Mouse (Mus musculus) layer of hippocampus, adult 8-10 months (tissue): ENCODE results near the gene Gm7361. TPM values are rescaled to one million over a fixed set of nuclear protein-coding genes. Genes with fewer than 3 reads are reported as not detected.
A peak's percentile ranks its signal among the peaks of the same experiment; 100 is the strongest.
"Not testable (repeated sequence)": the region's sequence is repeated elsewhere in the genome, so short reads cannot be mapped to it uniquely, and the experiment has no call there.

Source experiments
- DNase-seq, 2 experiments: peaks; one replicate each; pipeline ENCODE4 v3.0.0; 2022; ENCODE audit warnings: low spot score in 2 of 2
- total RNA-seq, 4 experiments: library from RNA; stranded (reverse); gene quantifications; 2 replicates each; pipeline ENCODE4 v1.2.4; 2022

Gene Gm7361
- under 1 TPM; 0.39 to 0.59 (median 0.48) TPM for total RNA-seq

DNA sequence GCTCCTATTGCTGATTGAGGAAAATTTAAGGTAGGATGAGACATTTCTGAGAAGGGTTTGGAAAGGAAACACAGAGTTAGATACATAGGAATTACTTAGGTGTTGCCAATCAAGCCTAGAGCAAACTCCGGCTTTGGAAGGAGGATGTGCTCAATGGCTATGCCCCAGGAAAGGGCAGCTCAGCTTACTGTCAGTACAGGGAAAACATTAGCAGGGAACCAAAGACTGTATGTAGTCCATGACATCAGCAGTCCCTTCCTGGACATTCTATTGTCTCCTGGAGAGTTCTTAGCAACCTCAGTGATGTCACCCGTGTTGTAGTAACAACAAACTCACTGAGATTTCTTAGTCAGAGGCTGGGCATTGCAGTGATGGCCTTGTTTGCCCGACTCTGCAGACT, at the start of gene Gm7361:
TSS of gene Gm7361 (plus strand) at position 301 of the 400 bp plus-strand sequence.
- not testable (repeated sequence) for DNase-seq

DNA sequence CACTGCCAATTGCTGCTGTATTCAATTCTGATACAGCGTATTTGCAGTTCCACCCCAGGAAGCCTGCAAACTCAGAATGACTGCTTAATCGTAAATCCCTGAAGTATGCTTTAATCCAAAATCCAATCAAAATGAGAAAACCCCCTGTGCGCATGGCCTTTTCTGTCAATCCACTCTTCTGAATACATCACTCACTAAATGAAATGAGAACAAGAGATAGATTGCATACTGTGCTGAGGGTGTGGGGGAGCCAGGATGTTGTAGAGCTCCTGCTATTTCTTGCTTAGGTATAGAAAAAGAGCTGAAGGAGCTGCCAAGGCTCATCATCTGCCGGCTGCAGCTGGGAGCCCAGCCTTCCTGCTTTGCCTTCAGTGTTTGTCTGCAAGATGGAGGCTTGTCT, 46.5 kb upstream of the Gm7361 start:
- no peak for DNase-seq

DNA sequence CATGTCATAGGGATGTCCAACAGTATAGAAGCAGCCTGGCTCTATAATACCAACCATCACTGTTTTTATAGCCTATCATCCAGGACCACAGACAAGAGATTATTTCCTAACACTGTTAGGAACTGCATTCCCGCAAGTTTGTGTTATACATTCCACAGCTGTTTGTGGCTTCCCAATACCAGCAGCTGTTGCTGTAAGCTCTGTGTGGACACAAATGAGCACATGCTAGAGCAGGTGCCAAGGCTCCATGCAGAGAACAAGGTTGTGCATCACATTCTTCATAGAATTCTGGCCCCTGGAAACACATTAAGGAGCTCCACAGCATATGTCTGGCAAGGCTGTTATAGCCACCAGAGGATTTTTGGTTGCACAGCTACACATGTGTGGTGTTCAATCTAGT, 35.4 kb upstream of the Gm7361 start:
- DNase-seq: no peak

GRCm38 (mm10) chr5:26266656-26267055, 9.2 kb downstream of the Gm7361 start:
- DNase-seq: not testable (repeated sequence)

DNA sequence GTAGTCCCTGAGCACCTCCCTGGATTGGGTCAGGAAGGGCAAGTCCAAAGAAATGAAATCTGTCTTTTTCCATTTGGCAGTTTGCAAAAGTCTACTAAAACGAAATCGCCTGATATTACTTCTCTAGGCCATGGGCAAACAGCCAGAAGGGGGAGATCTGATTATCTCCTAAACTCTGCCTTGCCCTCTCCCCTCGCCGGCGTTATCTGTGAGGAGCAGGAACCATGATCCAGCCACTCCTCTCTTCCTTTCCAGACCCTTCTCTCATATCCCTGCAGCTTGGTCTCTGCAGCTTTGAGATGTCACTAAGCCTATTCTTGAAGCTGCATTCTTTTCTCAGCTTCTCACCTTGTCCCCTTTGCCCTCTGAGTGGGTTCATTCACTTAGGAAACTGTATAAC, 22.9 kb downstream of the Gm7361 start:
- no peak for DNase-seq

DNA sequence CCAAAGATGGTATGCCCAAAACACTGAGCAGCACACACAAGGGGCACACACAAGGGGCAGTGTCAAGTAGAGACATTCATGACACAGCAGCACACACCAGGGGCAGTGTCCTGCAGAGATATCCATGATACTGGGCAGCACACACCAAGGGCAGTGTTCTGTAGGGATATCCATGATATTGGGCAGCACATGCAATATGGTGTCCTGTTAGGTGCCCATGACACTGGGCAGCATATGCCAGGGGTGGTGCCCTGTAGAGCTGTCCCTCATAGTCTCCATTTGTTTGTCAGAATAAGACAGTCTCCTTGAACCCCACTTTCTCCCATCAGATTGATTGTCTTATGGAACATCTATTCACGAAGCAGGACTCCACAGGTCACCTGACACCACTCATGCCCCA, 24.2 kb downstream of the Gm7361 start:
- DNase-seq: no peak

GRCm38 (mm10) chr5:26282282-26282681, 24.8 kb downstream of the Gm7361 start:
- peak; percentile 16 to 76 for DNase-seq

- DNase-seq: no peak
Measured at GRCm38 (mm10) chr5:26283399-26283798, 25.9 kb downstream of the Gm7361 start.

- DNase-seq: no peak
Measured at GRCm38 (mm10) chr5:26291621-26292020, 34.1 kb downstream of the Gm7361 start.

DNA sequence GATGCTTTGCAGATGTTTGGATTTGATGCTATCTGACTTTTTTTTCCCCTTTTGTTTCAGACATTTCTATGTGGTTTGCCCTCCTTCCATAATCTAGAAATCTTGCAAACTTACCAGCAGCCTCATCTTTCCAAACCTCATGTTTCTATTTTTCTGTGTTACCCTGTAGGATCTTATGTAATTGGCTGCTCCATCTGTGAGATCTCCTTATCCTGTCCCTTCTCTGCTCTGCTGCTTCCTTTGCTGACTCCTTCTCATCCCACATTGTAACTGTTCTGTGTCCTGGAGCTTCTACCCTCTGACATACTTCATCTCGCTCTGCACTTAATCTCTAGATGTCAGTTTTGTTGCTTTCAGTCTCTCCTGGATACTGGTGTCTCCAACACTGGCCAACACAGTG, 35.8 kb downstream of the Gm7361 start:
- no peak for DNase-seq

Other genes starting within 250 kb of the Gm7361 start
- not detected for gene Gm5862, start 234.8 kb upstream of the Gm7361 start, total RNA-seq
- not detected for gene Speer4a, start 218.1 kb upstream of the Gm7361 start, total RNA-seq
- under 1 TPM in 1 of 4 experiments, not detected in 3; 0.11 TPM for gene Gm7347, start 199.1 kb upstream of the Gm7361 start, total RNA-seq
- not detected for gene Gm10471, start 168.4 kb upstream of the Gm7361 start, total RNA-seq
- not detected for gene 5031410I06Rik, start 152.3 kb upstream of the Gm7361 start, total RNA-seq
- gene Gm10220, start 136.3 kb upstream of the Gm7361 start, total RNA-seq: not detected